Mouse (Mus musculus): ENCODE results near the gene Akap13.

DNA sequence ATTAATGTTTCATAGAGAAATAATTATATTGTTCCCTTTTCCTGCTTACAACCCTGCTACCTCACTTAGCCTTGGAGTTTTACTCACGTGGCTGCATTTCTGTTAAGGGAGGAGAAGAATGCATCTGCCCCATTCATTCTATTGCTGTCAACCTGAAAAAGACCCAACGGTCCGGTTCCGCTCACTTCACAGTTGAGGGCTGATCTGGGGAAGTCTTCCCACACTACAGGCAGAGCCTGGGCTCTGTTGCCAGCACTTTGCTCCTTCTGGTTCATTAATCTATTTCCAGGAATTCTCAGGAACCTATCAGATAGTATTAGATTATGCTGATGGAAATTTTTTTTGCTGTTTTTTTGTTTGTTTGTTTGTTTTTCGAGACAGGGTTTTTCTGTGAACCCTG is 239.4 kb downstream of the Akap13 start:
- TF ChIP-seq CTCF (conservative IDR thresholded peaks at IDR 0.05 in 1 of 2, IDR thresholded peaks at IDR 0.05 in 1 of 2; ENCODE audit: low read depth in 2 of 2, low read length in 2 of 2): no peak
- no peak for TF ChIP-seq POLR2A (IDR thresholded peaks at IDR 0.05; ENCODE audit: low read depth, low read length)
- TF ChIP-seq POLR2AphosphoS2 (IDR thresholded peaks at IDR 0.05; ENCODE audit: low read depth, low read length): no peak
- TF ChIP-seq ZNF384 (IDR thresholded peaks at IDR 0.05; ENCODE audit: low read depth, low read length): no peak
- TF ChIP-seq ZC3H11A (IDR thresholded peaks at IDR 0.05; ENCODE audit: low read depth, low read length): no peak
- no peak for TF ChIP-seq RAD21 (IDR thresholded peaks at IDR 0.05; ENCODE audit: low read depth, low read length)
- TF ChIP-seq HCFC1 (IDR thresholded peaks at IDR 0.05; ENCODE audit: low read depth, low read length): no peak
- no peak for TF ChIP-seq MXI1 (IDR thresholded peaks at IDR 0.05; ENCODE audit: low read depth, low read length)
- TF ChIP-seq USF1 (IDR thresholded peaks at IDR 0.05; ENCODE audit: low read depth, low read length): no peak
- no peak for TF ChIP-seq SIN3A (IDR thresholded peaks at IDR 0.05; ENCODE audit: low read length)
- TF ChIP-seq KAT2A (IDR thresholded peaks at IDR 0.05; ENCODE audit: insufficient replicate concordance, low read length): no peak
- no peak for TF ChIP-seq RCOR1 (conservative IDR thresholded peaks at IDR 0.05; ENCODE audit: low read depth, low read length)
